Mouse (Mus musculus) myocyte (in vitro differentiated cells): ENCODE results near the gene Prcd. TPM values are rescaled to one million over a fixed set of nuclear protein-coding genes. Genes with fewer than 3 reads are reported as not detected.
"Not testable (repeated sequence)": the region's sequence is repeated elsewhere in the genome, so short reads cannot be mapped to it uniquely, and the experiment has no call there.

ENCODE experiments used
- H3K27me3 ChIP-seq: one replicate; pipeline ENCODE4 v1.6.1; 2011; ENCODE audit not compliant: control insufficient read depth, insufficient read depth, insufficient read length
- H3K36me3 ChIP-seq: one replicate; pipeline ENCODE4 v1.6.1; 2011; ENCODE audit not compliant: control insufficient read depth, insufficient read depth
- H3K4me2 ChIP-seq: one replicate; pipeline ENCODE4 v1.6.1; 2011; ENCODE audit warnings: low read depth, control low read depth
- H3K4me3 ChIP-seq: one replicate; pipeline ENCODE4 v1.5.1; 2011; ENCODE audit warnings: mild to moderate bottlenecking, control low read depth, moderate library complexity
- H3K79me2 ChIP-seq: one replicate; pipeline ENCODE4 v1.6.1; 2011; ENCODE audit not compliant: control insufficient read depth, insufficient read depth
- H3ac ChIP-seq: one replicate; pipeline ENCODE4 v1.6.1; 2011; ENCODE audit not compliant: control insufficient read depth, insufficient read length
- CEBPB ChIP-seq: IDR thresholded peaks from 2 replicates; pipeline ENCODE4 v1.6.1; 2011; ENCODE audit warnings: mild to moderate bottlenecking, moderate library complexity; ENCODE audit not compliant: poor library complexity, insufficient read depth, severe bottlenecking
- E2F4 ChIP-seq: IDR thresholded peaks from one replicate; pipeline ENCODE4 v1.6.1; 2011; ENCODE audit warnings: mild to moderate bottlenecking, control low read depth, moderate library complexity; ENCODE audit not compliant: insufficient read depth
- MAX ChIP-seq: IDR thresholded peaks from one replicate; pipeline ENCODE4 v1.6.1; 2011; ENCODE audit warnings: low read depth, mild to moderate bottlenecking, control low read depth
- MYOD1 ChIP-seq, 3 experiments: IDR thresholded peaks; one replicate each; pipeline ENCODE4 v1.6.1; 2011; ENCODE audit warnings: control low read depth in 2 of 3, low read depth in 2 of 3, mild to moderate bottlenecking in 2 of 3, moderate library complexity in 1 of 3; ENCODE audit not compliant: insufficient read length in 2 of 3, control insufficient read depth in 1 of 3
- MYOG ChIP-seq, 3 experiments: IDR thresholded peaks; one replicate each; pipeline ENCODE4 v1.6.1; 2011; ENCODE audit warnings: control low read depth in 2 of 3, low read depth in 2 of 3, mild to moderate bottlenecking in 2 of 3; ENCODE audit not compliant: insufficient read length in 2 of 3, control insufficient read depth in 1 of 3, insufficient read depth in 1 of 3
- POLR2A ChIP-seq: IDR thresholded peaks from one replicate; pipeline ENCODE4 v1.6.1; 2011; ENCODE audit warnings: low read depth, mild to moderate bottlenecking, control low read depth, moderate library complexity; ENCODE audit not compliant: insufficient read length
- POLR2AphosphoS2 ChIP-seq: IDR thresholded peaks from one replicate; pipeline ENCODE4 v1.6.1; 2011; ENCODE audit warnings: low read depth, control low read depth; ENCODE audit not compliant: insufficient read length
- REST ChIP-seq: IDR thresholded peaks from one replicate; pipeline ENCODE4 v1.6.1; 2011; ENCODE audit warnings: mild to moderate bottlenecking, control low read depth, moderate library complexity; ENCODE audit not compliant: insufficient read depth, insufficient read length
- SRF ChIP-seq: IDR thresholded peaks from one replicate; pipeline ENCODE4 v1.6.1; 2011; ENCODE audit warnings: low read depth; ENCODE audit not compliant: control insufficient read depth, insufficient read length
- TCF12 ChIP-seq: IDR thresholded peaks from one replicate; pipeline ENCODE4 v1.6.1; 2011; ENCODE audit warnings: mild to moderate bottlenecking, control low read depth; ENCODE audit not compliant: poor library complexity, insufficient read depth, severe bottlenecking
- TCF3 ChIP-seq: IDR thresholded peaks from one replicate; pipeline ENCODE4 v1.6.1; 2011; ENCODE audit warnings: low read depth, control low read depth; ENCODE audit not compliant: insufficient read length
- USF1 ChIP-seq: IDR thresholded peaks from one replicate; pipeline ENCODE4 v1.6.1; 2011; ENCODE audit warnings: low read depth, mild to moderate bottlenecking, control low read depth, moderate library complexity
- polyA plus RNA-seq: library from polyadenylated mRNA; unstranded; fragments of >200 nt; fragmentation: generic; extraction: Trizol; gene quantifications from one replicate; pipeline ENCODE4 v1.2.1, GENCODE M21; 2012; ENCODE audit warnings: missing spikeins

The Prcd gene
- polyA plus RNA-seq, 1 experiment, result 0.74 TPM

- no peak overlapping the region for H3K4me3 ChIP-seq
- H3ac ChIP-seq, result no peak overlapping the region
- H3K36me3 ChIP-seq, result no peaks in the 10 kb centered on the region
- no peaks in the 10 kb centered on the region for H3K79me2 ChIP-seq
- TF ChIP-seq MYOG (IDR thresholded peaks at IDR 0.05; ENCODE audit: control insufficient read depth in 1 of 3, insufficient read depth in 1 of 3, insufficient read length in 2 of 3, low read depth in 2 of 3), result no peak
- TF ChIP-seq CEBPB, result no peak
- TF ChIP-seq SRF, result no peak
- TF ChIP-seq POLR2AphosphoS2, result no peak
- TF ChIP-seq E2F4, result no peak
- no peaks in the 10 kb centered on the region for H3K27me3 ChIP-seq
- H3K4me2 ChIP-seq, result no peak overlapping the region
Observed at GRCm38 (mm10) chr11:116630171-116630965, 23.0 kb upstream of the Prcd start.

- no peak overlapping the region for H3K4me3 ChIP-seq
- no peaks in the 10 kb centered on the region for H3K36me3 ChIP-seq
- no peak overlapping the region for H3K4me2 ChIP-seq
- H3K79me2 ChIP-seq, result no peaks in the 10 kb centered on the region
- no peak overlapping the region for H3ac ChIP-seq
- TF ChIP-seq CEBPB (no peak), POLR2AphosphoS2 (no peak), TCF12 (no peak), SRF (no peak), MYOG (IDR thresholded peaks at IDR 0.05; ENCODE audit: control insufficient read depth in 1 of 3, insufficient read depth in 1 of 3, insufficient read length in 2 of 3, low read depth in 2 of 3) (no peak), E2F4 (no peak), POLR2A (no peak), TCF3 (no peak), REST (no peak), USF1 (no peak), MAX (no peak), MYOD1 (IDR thresholded peaks at IDR 0.05; ENCODE audit: control insufficient read depth in 1 of 3, insufficient read length in 2 of 3, low read depth in 2 of 3) (no peak)
- no peaks in the 10 kb centered on the region for H3K27me3 ChIP-seq
Observed at GRCm38 (mm10) chr11:116632962-116633361, 20.4 kb upstream of the Prcd start.

- not testable (repeated sequence) for H3K27me3 ChIP-seq, H3K4me2 ChIP-seq, H3K4me3 ChIP-seq, H3K79me2 ChIP-seq, H3K36me3 ChIP-seq, H3ac ChIP-seq
Observed at GRCm38 (mm10) chr11:116636607-116637006, 16.7 kb upstream of the Prcd start.

GRCm38 (mm10) chr11:116641168-116641567, 12.2 kb upstream of the Prcd start:
- no peak overlapping the region for H3ac ChIP-seq
- H3K36me3 ChIP-seq, result no peaks in the 10 kb centered on the region
- H3K79me2 ChIP-seq, result no peaks in the 10 kb centered on the region
- peaks cover 4% of the 10 kb centered on the region for H3K27me3 ChIP-seq
- no peak overlapping the region for H3K4me2 ChIP-seq
- TF ChIP-seq CEBPB, result no peak
- TF ChIP-seq POLR2AphosphoS2, result no peak
- no peak for TF ChIP-seq USF1
- H3K4me3 ChIP-seq, result no peak overlapping the region

- TF ChIP-seq TCF12, result no peak
- TF ChIP-seq MAX, result no peak
- TF ChIP-seq CEBPB, result no peak
- TF ChIP-seq REST, result no peak
- no peak for TF ChIP-seq MYOD1 (IDR thresholded peaks at IDR 0.05; ENCODE audit: control insufficient read depth in 1 of 3, insufficient read length in 2 of 3, low read depth in 2 of 3)
- no peak for TF ChIP-seq USF1
- no peak for TF ChIP-seq TCF3
- TF ChIP-seq MYOG (IDR thresholded peaks at IDR 0.05; ENCODE audit: control insufficient read depth in 1 of 3, insufficient read depth in 1 of 3, insufficient read length in 2 of 3, low read depth in 2 of 3), result no peak
- TF ChIP-seq POLR2A, result no peak
- TF ChIP-seq SRF, result no peak
- no peak for TF ChIP-seq E2F4
- peaks cover 4% of the 10 kb centered on the region for H3K27me3 ChIP-seq
- no peak overlapping the region for H3ac ChIP-seq
Observed at GRCm38 (mm10) chr11:116641731-116642130, 11.6 kb upstream of the Prcd start.

More at GRCm38 (mm10) chr11:116641731-116642130, 11.6 kb upstream of the Prcd start:
- H3K4me3 ChIP-seq, result no peak overlapping the region
- no peaks in the 10 kb centered on the region for H3K36me3 ChIP-seq
- no peaks in the 10 kb centered on the region for H3K79me2 ChIP-seq
- no peak overlapping the region for H3K4me2 ChIP-seq
